Mouse (Mus musculus) urinary bladder, postnatal 36 days (tissue): ENCODE data around the gene Gm4756.
"Not testable (repeated sequence)": the region's sequence is repeated elsewhere in the genome, so short reads cannot be mapped to it uniquely, and the experiment has no call there.

Experiments used
- DNase-seq, 2 experiments: peaks; one replicate each; pipeline ENCODE4 v3.0.0; 2022; ENCODE audit warnings: low spot score in 2 of 2, mixed read lengths in 1 of 2

Gm4756 gene

GRCm38 (mm10) chr12:72654698-72655097 is 5.2 kb upstream of the Gm4756 start:
- peak; percentile 35 to 55 for DNase-seq

- no peak for DNase-seq
These were observed 540 bp downstream of the Gm4756 start for GRCm38 (mm10) chr12:72648921-72649320.

- DNase-seq, result no peak
These were observed 11.4 kb downstream of the Gm4756 start for GRCm38 (mm10) chr12:72638025-72638424.

GRCm38 (mm10) chr12:72628751-72629150 is 20.7 kb downstream of the Gm4756 start:
- DNase-seq, result no peak

GRCm38 (mm10) chr12:72622853-72623496 is 26.5 kb downstream of the Gm4756 start:
- DNase-seq, result no peak

- DNase-seq, result no peak
These were observed 28.0 kb downstream of the Gm4756 start for GRCm38 (mm10) chr12:72621441-72621840.

- no peak for DNase-seq
These were observed 28.6 kb downstream of the Gm4756 start for GRCm38 (mm10) chr12:72620856-72621255.

GRCm38 (mm10) chr12:72612053-72612452 is 37.4 kb downstream of the Gm4756 start:
- DNase-seq, result no peak

- not testable (repeated sequence) for DNase-seq
These were observed 50.7 kb downstream of the Gm4756 start for GRCm38 (mm10) chr12:72598731-72599130.

- no peak for DNase-seq
These were observed 55.5 kb downstream of the Gm4756 start for GRCm38 (mm10) chr12:72594001-72594400.

GRCm38 (mm10) chr12:72592991-72593390 is 56.5 kb downstream of the Gm4756 start:
- no peak for DNase-seq

GRCm38 (mm10) chr12:72585339-72585738 is 64.1 kb downstream of the Gm4756 start:
- DNase-seq, result no peak

- DNase-seq, result no peak
These were observed 66.4 kb downstream of the Gm4756 start for GRCm38 (mm10) chr12:72583099-72583498.

GRCm38 (mm10) chr12:72582021-72582420 is 67.4 kb downstream of the Gm4756 start:
- no peak for DNase-seq

GRCm38 (mm10) chr12:72564281-72564795 is 85.1 kb downstream of the Gm4756 start:
- DNase-seq, result no peak

- no peak for DNase-seq
These were observed 95.1 kb downstream of the Gm4756 start for GRCm38 (mm10) chr12:72554347-72554746.

GRCm38 (mm10) chr12:72538571-72538970 is 110.9 kb downstream of the Gm4756 start:
- DNase-seq, result no peak

GRCm38 (mm10) chr12:72536021-72536597 is 113.4 kb downstream of the Gm4756 start, which contains the start of gene Pcnx4:
Pcnx4 (plus strand) TSS chr12:72536383.
- DNase-seq, result peak; percentile 97

- DNase-seq, result no peak
These were observed 113.9 kb downstream of the Gm4756 start for GRCm38 (mm10) chr12:72535599-72535998.

GRCm38 (mm10) chr12:72533986-72534385 is 115.5 kb downstream of the Gm4756 start:
- no peak for DNase-seq

- no peak for DNase-seq
These were observed 117.2 kb downstream of the Gm4756 start for GRCm38 (mm10) chr12:72532303-72532702.
